Mouse (Mus musculus): ENCODE data around the gene Bfsp1. TPM values are rescaled to one million over a fixed set of nuclear protein-coding genes. Genes with fewer than 3 reads are reported as not detected.
A peak's percentile ranks its signal among the peaks of the same experiment; 100 is the strongest.

The Bfsp1 gene
- polyA plus RNA-seq, 1 experiment from 2014 or later, result 3.8 TPM

DNA sequence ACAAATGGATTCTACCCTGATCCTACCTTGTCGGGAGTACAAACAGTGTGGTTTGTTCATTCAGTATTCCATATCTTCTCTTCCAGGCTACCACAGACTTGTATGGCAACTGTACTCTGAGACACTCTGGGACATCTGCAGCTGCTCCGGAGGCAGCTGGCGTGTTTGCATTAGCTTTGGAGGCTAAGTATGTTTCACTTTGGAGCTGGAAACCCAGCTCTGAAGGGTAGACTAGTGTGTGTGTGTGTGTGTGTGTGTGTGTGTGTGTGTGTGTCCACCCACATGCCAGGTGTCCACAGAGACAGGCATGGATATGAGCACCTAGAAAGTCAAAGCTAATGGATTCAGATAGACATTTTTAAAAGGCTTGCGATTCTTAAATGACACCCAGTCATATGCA lies 67.1 kb downstream of the Bfsp1 start:
- 83% methylated on average over 4 of the region's 4 CpGs for WGBS

DNA sequence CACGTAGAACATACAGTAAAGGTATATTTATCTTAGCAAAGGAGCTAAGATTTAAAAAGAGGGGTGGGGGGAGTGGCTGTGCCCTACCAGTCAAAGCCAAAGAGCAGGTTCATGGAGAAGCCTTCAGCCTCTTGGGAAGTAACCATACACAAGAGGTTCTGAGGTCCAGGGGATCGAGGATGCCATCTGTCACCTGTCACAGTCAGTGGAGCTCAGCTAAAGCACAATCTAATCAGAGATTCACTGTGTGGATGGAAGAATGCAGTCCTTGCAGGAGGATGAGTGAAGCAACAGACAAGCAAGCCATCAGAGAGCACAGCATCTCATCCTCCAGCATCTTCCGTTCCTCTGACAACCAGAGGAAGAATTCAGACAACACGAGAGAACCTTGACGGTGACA lies 73.1 kb downstream of the Bfsp1 start:
- H3K9ac ChIP-seq (ENCODE audit: low read depth, low read length), result no peak overlapping the region
- no peaks in the 10 kb centered on the region for H3K4me1 ChIP-seq (ENCODE audit: control insufficient read depth, insufficient read depth, low read length)
- 82% methylated on average over 5 of the region's 5 CpGs for WGBS
- no peaks in the 10 kb centered on the region for H3K36me3 ChIP-seq (ENCODE audit: control insufficient read depth, insufficient read depth, low read length)
- H3K27me3 ChIP-seq (replicated peaks; ENCODE audit: control insufficient read depth, insufficient read depth, low read length), result no peaks in the 10 kb centered on the region
- no peak overlapping the region for H3K4me2 ChIP-seq (ENCODE audit: low read depth, low read length)
- no peaks in the 10 kb centered on the region for H3K9me3 ChIP-seq (ENCODE audit: control insufficient read depth, low read length)
- ATAC-seq (ENCODE audit: low read depth) (no peak), DNase-seq (ENCODE audit: low spot score) (no peak)
- no peak overlapping the region for H3K4me3 ChIP-seq (ENCODE audit: low read depth, low read length)
- H3K27ac ChIP-seq (replicated peaks; ENCODE audit: low read depth, low read length), result no peak overlapping the region

More for the DNA sequence above, 67.1 kb downstream of the Bfsp1 start:
- no peaks in the 10 kb centered on the region for H3K4me1 ChIP-seq (ENCODE audit: control insufficient read depth, insufficient read depth, low read length)
- no peak overlapping the region for H3K27ac ChIP-seq (replicated peaks; ENCODE audit: low read depth, low read length)
- H3K36me3 ChIP-seq (ENCODE audit: control insufficient read depth, insufficient read depth, low read length), result no peaks in the 10 kb centered on the region
- peak; percentile 29 for DNase-seq (ENCODE audit: low spot score)
- H3K4me2 ChIP-seq (ENCODE audit: low read depth, low read length), result no peak overlapping the region
- H3K9me3 ChIP-seq (ENCODE audit: control insufficient read depth, low read length), result no peaks in the 10 kb centered on the region
- no peak overlapping the region for H3K9ac ChIP-seq (ENCODE audit: low read depth, low read length)
- no peak for ATAC-seq (ENCODE audit: low read depth)
- no peaks in the 10 kb centered on the region for H3K27me3 ChIP-seq (replicated peaks; ENCODE audit: control insufficient read depth, insufficient read depth, low read length)
- no peak overlapping the region for H3K4me3 ChIP-seq (ENCODE audit: low read depth, low read length)

DNA sequence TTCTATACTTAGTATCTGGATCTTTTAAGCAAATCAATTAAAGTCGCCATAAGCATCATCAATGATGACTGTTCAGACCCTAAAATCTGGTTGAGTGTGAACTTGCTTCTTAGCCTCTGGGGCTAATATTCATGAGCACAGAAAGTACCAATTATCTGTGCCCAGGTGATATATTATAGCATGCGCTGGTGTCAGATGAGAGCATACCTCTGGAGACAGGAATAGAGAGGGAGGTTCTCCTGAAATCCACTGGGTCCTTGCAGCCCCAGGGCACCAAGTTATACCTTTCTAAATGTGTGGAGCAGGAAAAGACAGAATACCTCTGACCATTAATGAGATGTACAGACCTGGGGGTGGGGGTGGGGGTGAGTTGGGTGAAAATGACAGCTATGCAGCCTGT lies 82.7 kb downstream of the Bfsp1 start:
- H3K4me1 ChIP-seq (ENCODE audit: control insufficient read depth, insufficient read depth, low read length), result no peaks in the 10 kb centered on the region
- ATAC-seq (ENCODE audit: low read depth) (no peak), DNase-seq (ENCODE audit: low spot score) (no peak)
- no peaks in the 10 kb centered on the region for H3K9me3 ChIP-seq (ENCODE audit: control insufficient read depth, low read length)
- no peak overlapping the region for H3K9ac ChIP-seq (ENCODE audit: low read depth, low read length)
- no peak overlapping the region for H3K4me2 ChIP-seq (ENCODE audit: low read depth, low read length)
- no peaks in the 10 kb centered on the region for H3K36me3 ChIP-seq (ENCODE audit: control insufficient read depth, insufficient read depth, low read length)
- H3K27ac ChIP-seq (replicated peaks; ENCODE audit: low read depth, low read length), result no peak overlapping the region
- no peaks in the 10 kb centered on the region for H3K27me3 ChIP-seq (replicated peaks; ENCODE audit: control insufficient read depth, insufficient read depth, low read length)
- 73% methylated on average over 2 of the region's 2 CpGs for WGBS
- no peak overlapping the region for H3K4me3 ChIP-seq (ENCODE audit: low read depth, low read length)

Other genes starting within 250 kb of the Bfsp1 start
- 389 and 391 TPM in 2 replicates for gene Dstn, start 52.1 kb upstream of the Bfsp1 start, polyA plus RNA-seq (2014; fragmentation: Nextera tagmentation; extraction: Ambion mirVana)
- 170 and 175 TPM in 2 replicates for gene Rrbp1, start 148.1 kb upstream of the Bfsp1 start, polyA plus RNA-seq (2014; fragmentation: Nextera tagmentation; extraction: Ambion mirVana)
- not detected in 2 replicates for gene Banf2, start 169.9 kb upstream of the Bfsp1 start, polyA plus RNA-seq (2014; fragmentation: Nextera tagmentation; extraction: Ambion mirVana)